Mouse (Mus musculus) fat pad, adult 2 months (tissue): Measurements from ENCODE around the gene Plod1.
"Not testable (repeated sequence)": the region's sequence is repeated elsewhere in the genome, so short reads cannot be mapped to it uniquely, and the experiment has no call there.

Experiments
- DNase-seq: peaks from one replicate; pipeline ENCODE4 v3.0.0-alpha.2; 2011; ENCODE audit warnings: low read depth, low spot score; ENCODE audit errors: extremely low read depth

Gene Plod1

GRCm38 (mm10) chr4:147897348-147897747, 39.2 kb downstream of the Plod1 start:
- no peak for DNase-seq

- DNase-seq, result no peak
Measured at GRCm38 (mm10) chr4:147896411-147896810, 40.2 kb downstream of the Plod1 start.

- no peak for DNase-seq
Measured at GRCm38 (mm10) chr4:147895815-147896330, 40.7 kb downstream of the Plod1 start.

GRCm38 (mm10) chr4:147890341-147890740, 46.2 kb downstream of the Plod1 start:
- no peak for DNase-seq

GRCm38 (mm10) chr4:147888237-147888636, 48.3 kb downstream of the Plod1 start:
- no peak for DNase-seq

GRCm38 (mm10) chr4:147887277-147887676, 49.3 kb downstream of the Plod1 start:
- DNase-seq, result no peak

GRCm38 (mm10) chr4:147886158-147886557, 50.4 kb downstream of the Plod1 start:
- no peak for DNase-seq

GRCm38 (mm10) chr4:147884138-147884537, 52.4 kb downstream of the Plod1 start:
- DNase-seq, result no peak

GRCm38 (mm10) chr4:147883041-147883440, 53.5 kb downstream of the Plod1 start:
- DNase-seq, result no peak

GRCm38 (mm10) chr4:147881792-147882191, 54.8 kb downstream of the Plod1 start:
- DNase-seq, result no peak

- no peak for DNase-seq
Measured at GRCm38 (mm10) chr4:147879865-147880264, 56.7 kb downstream of the Plod1 start.

- DNase-seq, result no peak
Measured at GRCm38 (mm10) chr4:147879456-147879855, 57.1 kb downstream of the Plod1 start.

- DNase-seq, result no peak
Measured at GRCm38 (mm10) chr4:147878537-147878936, 58.0 kb downstream of the Plod1 start.

- DNase-seq, result no peak
Measured at GRCm38 (mm10) chr4:147875852-147876575, 60.6 kb downstream of the Plod1 start.

GRCm38 (mm10) chr4:147869238-147869637, 67.3 kb downstream of the Plod1 start:
- DNase-seq, result no peak

GRCm38 (mm10) chr4:147868450-147869031, 68.0 kb downstream of the Plod1 start, which contains the start of the genes Miip and Fv1:
Gene Miip (minus strand): TSS chr4:147868816.
Gene Fv1 (plus strand): TSS chr4:147868979.
- DNase-seq, result peak; percentile 98

GRCm38 (mm10) chr4:147867563-147868449, 68.8 kb downstream of the Plod1 start:
- no peak for DNase-seq

GRCm38 (mm10) chr4:147866793-147867192, 69.8 kb downstream of the Plod1 start:
- not testable (repeated sequence) for DNase-seq

- no peak for DNase-seq
Measured at GRCm38 (mm10) chr4:147866056-147866455, 70.5 kb downstream of the Plod1 start.

GRCm38 (mm10) chr4:147865651-147866050, 70.9 kb downstream of the Plod1 start:
- no peak for DNase-seq

GRCm38 (mm10) chr4:147862051-147862450, 74.5 kb downstream of the Plod1 start:
- DNase-seq, result no peak
